Comparison of ENCODE assay signal across 8 mouse cellular contexts in the genomic region with DNA sequence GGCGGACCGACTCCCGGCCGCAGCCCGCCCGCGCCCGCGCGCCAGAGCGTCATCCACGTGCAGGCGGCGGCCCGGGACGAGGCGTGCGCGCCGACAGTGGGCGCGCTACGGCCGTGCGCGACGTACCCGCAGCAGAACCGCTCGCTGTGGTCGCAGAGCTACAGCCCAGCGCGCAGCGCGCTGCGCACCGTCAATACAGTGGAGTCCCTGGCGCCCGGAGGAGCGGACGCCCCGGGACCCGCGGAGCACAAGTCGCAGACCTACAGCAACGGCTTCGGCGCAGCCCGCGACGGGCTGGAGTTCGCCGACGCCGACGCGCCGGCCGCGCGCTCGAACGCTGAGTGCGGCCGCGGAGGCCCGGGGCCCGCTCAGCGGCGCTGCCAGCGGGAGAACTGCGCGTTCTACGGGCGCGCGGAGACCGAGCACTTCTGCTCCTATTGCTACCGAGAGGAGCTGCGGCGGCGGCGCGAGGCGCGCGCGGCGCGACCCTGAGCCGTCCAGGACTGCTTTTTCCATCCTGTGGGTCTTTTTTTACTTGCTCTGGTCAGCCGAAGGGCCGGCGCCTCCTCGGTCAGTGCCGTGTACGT.
DNase-seq lines count a peak whose midpoint lies in the region; ATAC-seq and TF ChIP-seq lines count a peak whose summit lies in the region.

No protein-coding gene starts in this region.

- no peak for TF ChIP-seq POLR2A in embryonic fibroblast, embryonic 13.5 days (IDR thresholded peaks at IDR 0.05; ENCODE audit: low read depth, low read length)

- no peak overlapping the region for H3K27ac ChIP-seq in kidney, postnatal 0 days
- no peak overlapping the region for H3K27ac ChIP-seq in embryonic fibroblast, embryonic 13.5 days (ENCODE audit: insufficient read depth, low read length)
- no peak overlapping the region for H3K27ac ChIP-seq in intestine, postnatal 0 days (ENCODE audit: low read depth, low read length)
- no peak overlapping the region; the same call in 1 of the 2 replicates for H3K27ac ChIP-seq in neural tube, embryonic 14.5 days (ENCODE audit: low read depth, low read length)

- no peaks in the 10 kb centered on the region for H3K9me3 ChIP-seq in kidney, postnatal 0 days (replicated peaks; ENCODE audit: low read length)
- H3K9me3 ChIP-seq in intestine, postnatal 0 days (ENCODE audit: control insufficient read depth): no peaks in the 10 kb centered on the region
- no peaks in the 10 kb centered on the region for H3K9me3 ChIP-seq in neural tube, embryonic 14.5 days (ENCODE audit: control insufficient read depth, low read length)

- TF ChIP-seq CTCF in kidney, postnatal 0 days (IDR thresholded peaks at IDR 0.05; ENCODE audit: low read depth): no peak
- no peak for TF ChIP-seq CTCF in embryonic fibroblast, embryonic 13.5 days (IDR thresholded peaks at IDR 0.05; ENCODE audit: borderline replicate concordance, insufficient read depth, low read length)
- TF ChIP-seq CTCF in intestine, postnatal 0 days (IDR thresholded peaks at IDR 0.05; ENCODE audit: low read depth): no peak

- H3K36me3 ChIP-seq in kidney, postnatal 0 days (ENCODE audit: insufficient read depth, low read length): no peaks in the 10 kb centered on the region
- no peaks in the 10 kb centered on the region for H3K36me3 ChIP-seq in intestine, postnatal 0 days (ENCODE audit: control insufficient read depth, insufficient read depth)
- no peaks in the 10 kb centered on the region for H3K36me3 ChIP-seq in neural tube, embryonic 14.5 days (ENCODE audit: control insufficient read depth, insufficient read depth, low read length)

- WGBS in kidney, postnatal 0 days: under 1% methylated on average over 86 of the region's 97 CpGs
- WGBS in intestine, postnatal 0 days: under 1% methylated on average over 93 of the region's 97 CpGs
- WGBS in neural tube, embryonic 14.5 days: 0% methylated on average over 75 of the region's 97 CpGs

- peaks cover 73% of the 10 kb centered on the region for H3K27me3 ChIP-seq in kidney, postnatal 0 days (ENCODE audit: insufficient read depth, low read length)
- peaks cover 75% of the 10 kb centered on the region for H3K27me3 ChIP-seq in intestine, postnatal 0 days (replicated peaks; ENCODE audit: control insufficient read depth, insufficient read depth, low read length)
- H3K27me3 ChIP-seq in neural tube, embryonic 14.5 days (ENCODE audit: control insufficient read depth, insufficient read depth, low read length): peaks cover 52% of the 10 kb centered on the region

- DNase-seq in kidney, postnatal 0 days (ENCODE audit: low spot score): no peak
- no peak for DNase-seq in kidney, postnatal 25 days
- DNase-seq in ZHBTc4 (ENCODE audit: low read depth, low spot score): peak; percentile 79
- DNase-seq in spleen, postnatal 14 days (ENCODE audit: low spot score in 2 of 2): no peak
- no peak for DNase-seq in kidney, postnatal 14 days

- ATAC-seq in kidney, postnatal 0 days (replicated peaks; ENCODE audit: low FRiP score, low read depth): peak; percentile 13; the same call in 1 of the 2 replicates
- no peak; the same call in 1 of the 2 replicates for ATAC-seq in intestine, postnatal 0 days
- ATAC-seq in neural tube, embryonic 14.5 days (ENCODE audit: low read depth): peak; percentile 80

- peak overlapping the region; percentile 32 for H3K4me3 ChIP-seq in kidney, postnatal 0 days (replicated peaks; ENCODE audit: low read depth, low read length)
- peak overlapping the region; percentile 25 for H3K4me3 ChIP-seq in embryonic fibroblast, embryonic 13.5 days (ENCODE audit: insufficient read depth, low read length)
- H3K4me3 ChIP-seq in intestine, postnatal 0 days (ENCODE audit: low read depth, low read length): peak overlapping the region; percentile 34
- H3K4me3 ChIP-seq in neural tube, embryonic 14.5 days (ENCODE audit: low read depth, low read length): peak overlapping the region; percentile 44

- peak overlapping the region; percentile 64 for H3K4me2 ChIP-seq in kidney, postnatal 0 days (ENCODE audit: low read length)
- H3K4me2 ChIP-seq in intestine, postnatal 0 days (replicated peaks; ENCODE audit: low read depth): peak overlapping the region; percentile 58
- H3K4me2 ChIP-seq in neural tube, embryonic 14.5 days (ENCODE audit: low read depth, low read length): peak overlapping the region; percentile 70

- H3K4me1 ChIP-seq in kidney, postnatal 0 days (replicated peaks; ENCODE audit: insufficient read depth, low read length): peaks cover 12% of the 10 kb centered on the region; the same call in 1 of the 2 replicates
- H3K4me1 ChIP-seq in embryonic fibroblast, embryonic 13.5 days (ENCODE audit: control insufficient read depth, insufficient read depth, low read length): no peaks in the 10 kb centered on the region
- no peaks in the 10 kb centered on the region for H3K4me1 ChIP-seq in intestine, postnatal 0 days (replicated peaks; ENCODE audit: control insufficient read depth, insufficient read depth, low read length)
- peaks cover 13% of the 10 kb centered on the region for H3K4me1 ChIP-seq in neural tube, embryonic 14.5 days (ENCODE audit: control insufficient read depth, insufficient read depth, low read length)

- H3K9ac ChIP-seq in kidney, postnatal 0 days (ENCODE audit: low read depth, low read length): no peak overlapping the region
- H3K9ac ChIP-seq in intestine, postnatal 0 days (ENCODE audit: low read depth, low read length): no peak overlapping the region
- H3K9ac ChIP-seq in neural tube, embryonic 14.5 days (replicated peaks; ENCODE audit: low read depth, low read length): peak overlapping the region; percentile 42
